Mouse (Mus musculus): ENCODE measurements around the gene Gstt4.
"Not testable (repeated sequence)": the region's sequence is repeated elsewhere in the genome, so short reads cannot be mapped to it uniquely, and the experiment has no call there.

Gene Gstt4

GRCm38 (mm10) chr10:75789081-75789735 is 33.1 kb downstream of the Gstt4 start:
- no peak for DNase-seq (ENCODE audit: low spot score)

- no peak for DNase-seq (ENCODE audit: low spot score)
Measured at GRCm38 (mm10) chr10:75788277-75788676, 34.1 kb downstream of the Gstt4 start.

GRCm38 (mm10) chr10:75785442-75785841 is 36.9 kb downstream of the Gstt4 start:
- DNase-seq (ENCODE audit: low spot score): no peak

GRCm38 (mm10) chr10:75780769-75781578 is 41.4 kb downstream of the Gstt4 start, which contains the start of the genes Gm20441 and Gstt3:
Gm20441 (minus strand) TSS chr10:75780954.
Gstt3 (minus strand) TSS chr10:75781414.
- DNase-seq (ENCODE audit: low spot score): no peak

- DNase-seq (ENCODE audit: low spot score): no peak
Measured at GRCm38 (mm10) chr10:75779206-75780174, 42.9 kb downstream of the Gstt4 start.

- DNase-seq (ENCODE audit: low spot score): no peak
Measured at GRCm38 (mm10) chr10:75777885-75778284, 44.5 kb downstream of the Gstt4 start.

- DNase-seq (ENCODE audit: low spot score): no peak
Measured at GRCm38 (mm10) chr10:75776562-75776961, 45.8 kb downstream of the Gstt4 start.

GRCm38 (mm10) chr10:75774587-75774986 is 47.8 kb downstream of the Gstt4 start:
- DNase-seq (ENCODE audit: low spot score): no peak

- DNase-seq (ENCODE audit: low spot score): no peak
Measured at GRCm38 (mm10) chr10:75774102-75774501, 48.2 kb downstream of the Gstt4 start.

GRCm38 (mm10) chr10:75772795-75773664 is 49.3 kb downstream of the Gstt4 start, which contains the start of gene Ddt:
Ddt (minus strand) TSS chr10:75773414.
- peak; percentile 68 for DNase-seq (ENCODE audit: low spot score)

GRCm38 (mm10) chr10:75767756-75768155 is 54.6 kb downstream of the Gstt4 start:
- not testable (repeated sequence) for DNase-seq (ENCODE audit: low spot score)

- no peak for DNase-seq (ENCODE audit: low spot score)
Measured at GRCm38 (mm10) chr10:75766856-75767255, 55.5 kb downstream of the Gstt4 start.

All from layer of hippocampus, adult 9-10 months (tissue).